Mouse (Mus musculus) heart, embryonic 16.5 days (tissue): ENCODE measurements around the gene Speer4a. TPM values are rescaled to one million over a fixed set of nuclear protein-coding genes. Genes with fewer than 3 reads are reported as not detected.

Experiments
- polyA plus RNA-seq: library from polyadenylated mRNA; unstranded; fragments of >200 nt; fragmentation: Nextera tagmentation; extraction: Ambion mirVana; gene quantifications from 2 replicates; pipeline ENCODE4 v1.2.1, GENCODE M21; 2015

Gene Speer4a
- polyA plus RNA-seq, 1 experiment from 2014 or later: 0.05 TPM

Other genes with a start within 250 kb of the Speer4a start
- 0.10 TPM in 1 of 2 replicates, not detected in the other for gene Gm21663, start 97.2 kb downstream of the Speer4a start, polyA plus RNA-seq
- gene Gm21671, start 85.1 kb downstream of the Speer4a start, polyA plus RNA-seq: not detected in 2 replicates
- 0.07 TPM in 1 of 2 replicates, not detected in the other for gene Gm21680, start 66.9 kb downstream of the Speer4a start, polyA plus RNA-seq
- not detected in 2 replicates for gene Gm21698, start 50.9 kb downstream of the Speer4a start, polyA plus RNA-seq
- gene Gm1979, start 34.8 kb downstream of the Speer4a start, polyA plus RNA-seq: 0.10 TPM in 1 of 2 replicates, not detected in the other
- not detected in 2 replicates for gene Gm5862, start 16.6 kb downstream of the Speer4a start, polyA plus RNA-seq
- gene Gm7347, start 19.0 kb upstream of the Speer4a start, polyA plus RNA-seq: not detected in 2 replicates
- not detected in 2 replicates for gene Gm10471, start 49.7 kb upstream of the Speer4a start, polyA plus RNA-seq
- 0.09 TPM in 1 of 2 replicates, not detected in the other for gene 5031410I06Rik, start 65.8 kb upstream of the Speer4a start, polyA plus RNA-seq
- gene Gm10220, start 81.9 kb upstream of the Speer4a start, polyA plus RNA-seq: not detected in 2 replicates
- not detected in 2 replicates for gene Gm7361, start 218.1 kb upstream of the Speer4a start, polyA plus RNA-seq